Mouse (Mus musculus): ENCODE measurements around the gene Rbms2.

- TF ChIP-seq CTCF (IDR thresholded peaks at IDR 0.05; ENCODE audit: borderline replicate concordance, control insufficient read depth, extremely low read depth, insufficient read depth, low read length, poor library complexity), result no peak
- no peak for TF ChIP-seq POLR2A (IDR thresholded peaks at IDR 0.05; ENCODE audit: control insufficient read depth, extremely low read depth, insufficient read depth, low read length, poor library complexity)
These were observed 68.9 kb downstream of the Rbms2 start for GRCm38 (mm10) chr10:128111227-128111626.
